Mouse (Mus musculus): ENCODE data around the gene Chrdl1. TPM values are rescaled to one million over a fixed set of nuclear protein-coding genes. Genes with fewer than 3 reads are reported as not detected.
A peak's percentile ranks its signal among the peaks of the same experiment; 100 is the strongest.

Gene Chrdl1
- polyA plus RNA-seq, 1 experiment = not detected

DNA sequence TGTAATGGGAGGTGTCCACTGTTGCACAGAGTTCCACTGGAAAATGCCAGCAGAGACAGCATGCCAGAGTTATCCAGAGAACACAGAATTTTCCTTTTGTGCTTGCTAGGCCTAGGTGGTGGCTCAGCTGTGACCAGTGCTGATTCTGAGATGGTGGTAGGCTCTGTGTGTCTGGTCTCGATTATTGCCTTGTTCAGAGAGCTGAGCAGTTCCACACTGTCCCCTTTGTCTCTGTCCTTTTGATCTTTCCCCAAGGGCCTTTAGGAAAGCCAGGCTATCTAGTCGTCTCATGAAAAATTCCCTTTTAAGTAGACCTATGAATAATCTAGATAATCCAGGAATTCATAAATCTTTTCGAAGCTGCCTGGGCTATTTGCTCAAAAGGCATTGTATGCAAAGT is 47.3 kb downstream of the Chrdl1 start:
- Histone ChIP-seq H3K79me3 (ENCODE audit: low read depth) (no peaks in the 10 kb centered on the region), H3K27me3 (ENCODE audit: control insufficient read depth, insufficient read depth, insufficient read length) (no peaks in the 10 kb centered on the region), H3K79me2 (ENCODE audit: control insufficient read depth, insufficient read depth) (no peaks in the 10 kb centered on the region), H3K4me3 (ENCODE audit: insufficient read depth, poor library complexity, severe bottlenecking) (no peak overlapping the region), H3ac (ENCODE audit: control insufficient read depth, insufficient read length, low read depth) (no peak overlapping the region), H3K36me3 (ENCODE audit: control insufficient read depth, insufficient read depth) (no peaks in the 10 kb centered on the region)
- TF ChIP-seq MYOD1 (IDR thresholded peaks at IDR 0.05; ENCODE audit: control insufficient read depth, insufficient read length, low read depth) (no peak), CEBPB (IDR thresholded peaks at IDR 0.05; ENCODE audit: low read depth) (no peak)

DNA sequence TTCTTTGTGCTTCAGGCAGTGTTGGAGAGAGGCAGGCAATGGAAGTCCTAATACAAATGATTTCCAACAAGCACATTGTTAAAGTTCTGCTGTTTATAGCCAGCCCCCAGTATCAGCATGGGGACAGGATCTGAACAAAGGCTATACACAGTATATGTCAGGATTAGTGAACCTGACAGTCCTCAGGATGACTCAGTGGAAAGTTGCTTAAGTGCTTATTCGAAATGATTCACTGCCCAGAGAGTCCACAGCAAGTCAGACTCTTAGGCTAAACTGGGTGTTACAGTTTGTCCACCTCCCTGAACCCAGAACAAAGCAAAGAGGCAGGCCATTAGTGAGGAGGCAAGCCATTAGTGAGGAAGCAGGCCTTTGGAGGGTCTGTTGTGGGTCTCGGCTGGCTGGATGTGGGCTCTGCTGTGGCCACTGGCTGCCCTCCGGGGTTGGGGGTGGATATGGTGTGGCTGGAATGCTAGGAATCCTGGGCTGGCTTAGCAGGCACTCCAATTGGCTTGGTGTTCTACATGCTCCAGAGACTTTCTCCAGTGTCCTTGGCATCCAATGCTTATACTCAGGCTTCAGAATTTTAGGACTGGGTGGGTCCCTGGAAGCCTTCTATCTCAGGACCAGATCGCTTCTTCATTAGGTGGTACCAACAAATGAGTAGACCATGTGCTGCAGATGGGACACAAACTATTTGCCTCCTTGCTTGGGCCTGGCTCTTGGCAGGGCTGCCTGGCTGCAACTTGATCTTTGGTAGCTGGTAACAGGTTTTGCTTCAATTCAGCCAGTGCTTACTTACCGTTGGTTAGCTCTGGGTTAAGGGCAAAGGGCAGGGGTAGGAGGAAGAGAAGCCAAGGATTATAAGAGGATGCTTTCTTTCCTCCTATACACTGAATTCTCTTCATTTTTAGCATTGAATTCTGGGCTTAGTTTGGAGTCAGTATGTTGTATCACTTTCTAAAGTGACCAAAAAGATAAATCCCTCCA is 49.3 kb downstream of the Chrdl1 start:
- no peaks in the 10 kb centered on the region for H3K27me3 ChIP-seq (ENCODE audit: control insufficient read depth, insufficient read depth, insufficient read length)
- no peak overlapping the region for H3ac ChIP-seq (ENCODE audit: control insufficient read depth, insufficient read length, low read depth)
- TF ChIP-seq MAX (IDR thresholded peaks at IDR 0.05) = no peak
- TF ChIP-seq FOSL1 (IDR thresholded peaks at IDR 0.05; ENCODE audit: insufficient read depth, low read length, poor library complexity, severe bottlenecking) = peak; percentile 24
- peak; percentile 87 for TF ChIP-seq CEBPB (IDR thresholded peaks at IDR 0.05; ENCODE audit: low read depth)
- no peaks in the 10 kb centered on the region for H3K36me3 ChIP-seq (ENCODE audit: control insufficient read depth, insufficient read depth)
- no peak overlapping the region for H3K4me3 ChIP-seq (ENCODE audit: insufficient read depth, poor library complexity, severe bottlenecking)
- no peaks in the 10 kb centered on the region for H3K79me2 ChIP-seq (ENCODE audit: control insufficient read depth, insufficient read depth)
- no peaks in the 10 kb centered on the region for H3K79me3 ChIP-seq (ENCODE audit: low read depth)

DNA sequence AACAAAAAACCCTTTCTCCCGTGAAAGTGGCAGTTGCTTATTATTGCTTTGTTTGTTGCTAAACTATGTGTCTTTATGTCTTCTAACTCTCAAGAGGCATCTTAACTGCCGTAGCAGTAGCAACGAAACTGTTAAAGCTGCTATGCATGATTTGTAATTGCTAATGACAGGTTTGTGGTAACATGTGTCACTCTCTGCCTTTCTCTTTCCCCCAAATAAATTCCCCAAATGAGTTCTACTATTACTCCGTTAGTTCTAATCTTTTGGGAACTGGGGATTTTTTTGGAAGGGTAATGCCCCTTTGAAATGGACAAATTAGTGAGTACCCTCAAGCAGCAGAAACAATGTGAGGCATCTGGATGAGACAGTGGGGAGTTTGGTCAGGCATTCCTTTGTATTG is 55.9 kb downstream of the Chrdl1 start:
- Histone ChIP-seq H3K79me2 (ENCODE audit: control insufficient read depth, insufficient read depth) (no peaks in the 10 kb centered on the region), H3ac (ENCODE audit: control insufficient read depth, insufficient read length, low read depth) (no peak overlapping the region), H3K79me3 (ENCODE audit: low read depth) (no peaks in the 10 kb centered on the region), H3K36me3 (ENCODE audit: control insufficient read depth, insufficient read depth) (no peaks in the 10 kb centered on the region), H3K27me3 (ENCODE audit: control insufficient read depth, insufficient read depth, insufficient read length) (no peaks in the 10 kb centered on the region), H3K4me3 (ENCODE audit: insufficient read depth, poor library complexity, severe bottlenecking) (no peak overlapping the region)
- TF ChIP-seq MYOD1 (IDR thresholded peaks at IDR 0.05; ENCODE audit: control insufficient read depth, insufficient read length, low read depth) (no peak), CTCF (IDR thresholded peaks at IDR 0.05; ENCODE audit: control insufficient read depth, insufficient read depth, insufficient read length) (no peak), USF1 (IDR thresholded peaks at IDR 0.05; ENCODE audit: low read depth) (no peak), MAX (IDR thresholded peaks at IDR 0.05) (no peak), MYOG (IDR thresholded peaks at IDR 0.05; ENCODE audit: control insufficient read depth, extremely low read depth, insufficient read length) (no peak), CEBPB (IDR thresholded peaks at IDR 0.05; ENCODE audit: low read depth) (no peak), FOSL1 (IDR thresholded peaks at IDR 0.05; ENCODE audit: insufficient read depth, low read length, poor library complexity, severe bottlenecking) (no peak)

DNA sequence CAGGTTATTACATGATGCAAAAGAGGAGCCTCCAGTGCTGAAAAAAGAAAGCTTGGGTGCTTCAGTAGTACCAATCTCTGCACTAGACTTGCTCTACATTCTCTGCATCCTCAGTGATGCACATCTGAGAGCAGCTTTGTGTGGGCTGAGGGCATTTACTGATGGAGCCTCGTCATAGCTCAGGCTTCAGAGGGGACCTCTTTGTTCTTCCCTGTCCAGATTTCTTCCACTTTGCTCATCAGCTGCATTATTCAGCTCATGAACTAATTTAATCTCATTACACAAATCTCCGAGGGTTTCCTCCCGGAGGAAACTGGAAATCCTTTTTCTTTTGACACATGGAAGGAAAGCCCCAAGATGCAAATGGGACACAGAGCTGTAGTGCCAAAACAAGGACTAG is 56.5 kb downstream of the Chrdl1 start:
- no peaks in the 10 kb centered on the region for H3K36me3 ChIP-seq (ENCODE audit: control insufficient read depth, insufficient read depth)
- no peak overlapping the region for H3ac ChIP-seq (ENCODE audit: control insufficient read depth, insufficient read length, low read depth)
- H3K79me3 ChIP-seq (ENCODE audit: low read depth) = no peaks in the 10 kb centered on the region
- TF ChIP-seq FOSL1 (IDR thresholded peaks at IDR 0.05; ENCODE audit: insufficient read depth, low read length, poor library complexity, severe bottlenecking) (no peak), MYOD1 (IDR thresholded peaks at IDR 0.05; ENCODE audit: control insufficient read depth, insufficient read length, low read depth) (no peak), USF1 (IDR thresholded peaks at IDR 0.05; ENCODE audit: low read depth) (no peak), CEBPB (IDR thresholded peaks at IDR 0.05; ENCODE audit: low read depth) (no peak), MAX (IDR thresholded peaks at IDR 0.05) (no peak), CTCF (IDR thresholded peaks at IDR 0.05; ENCODE audit: control insufficient read depth, insufficient read depth, insufficient read length) (no peak), MYOG (IDR thresholded peaks at IDR 0.05; ENCODE audit: control insufficient read depth, extremely low read depth, insufficient read length) (no peak)
- no peaks in the 10 kb centered on the region for H3K27me3 ChIP-seq (ENCODE audit: control insufficient read depth, insufficient read depth, insufficient read length)
- H3K4me3 ChIP-seq (ENCODE audit: insufficient read depth, poor library complexity, severe bottlenecking) = no peak overlapping the region
- H3K79me2 ChIP-seq (ENCODE audit: control insufficient read depth, insufficient read depth) = no peaks in the 10 kb centered on the region

GRCm38 (mm10) chrX:143336661-143337060 is 57.4 kb downstream of the Chrdl1 start:
- H3K27me3 ChIP-seq (ENCODE audit: control insufficient read depth, insufficient read depth, insufficient read length) = no peaks in the 10 kb centered on the region
- H3K79me3 ChIP-seq (ENCODE audit: low read depth) = no peaks in the 10 kb centered on the region
- no peak overlapping the region for H3K4me3 ChIP-seq (ENCODE audit: insufficient read depth, poor library complexity, severe bottlenecking)
- H3K36me3 ChIP-seq (ENCODE audit: control insufficient read depth, insufficient read depth) = no peaks in the 10 kb centered on the region
- no peak overlapping the region for H3ac ChIP-seq (ENCODE audit: control insufficient read depth, insufficient read length, low read depth)
- no peak for TF ChIP-seq FOSL1 (IDR thresholded peaks at IDR 0.05; ENCODE audit: insufficient read depth, low read length, poor library complexity, severe bottlenecking)
- TF ChIP-seq MYOG (IDR thresholded peaks at IDR 0.05; ENCODE audit: control insufficient read depth, extremely low read depth, insufficient read length) = no peak
- no peak for TF ChIP-seq MAX (IDR thresholded peaks at IDR 0.05)
- TF ChIP-seq CEBPB (IDR thresholded peaks at IDR 0.05; ENCODE audit: low read depth) = no peak
- no peak for TF ChIP-seq CTCF (IDR thresholded peaks at IDR 0.05; ENCODE audit: control insufficient read depth, insufficient read depth, insufficient read length)
- TF ChIP-seq MYOD1 (IDR thresholded peaks at IDR 0.05; ENCODE audit: control insufficient read depth, insufficient read length, low read depth) = no peak
- no peak for TF ChIP-seq USF1 (IDR thresholded peaks at IDR 0.05; ENCODE audit: low read depth)
- H3K79me2 ChIP-seq (ENCODE audit: control insufficient read depth, insufficient read depth) = no peaks in the 10 kb centered on the region

- no peaks in the 10 kb centered on the region for H3K36me3 ChIP-seq (ENCODE audit: control insufficient read depth, insufficient read depth)
- H3K27me3 ChIP-seq (ENCODE audit: control insufficient read depth, insufficient read depth, insufficient read length) = no peaks in the 10 kb centered on the region
- TF ChIP-seq MYOD1 (IDR thresholded peaks at IDR 0.05; ENCODE audit: control insufficient read depth, insufficient read length, low read depth) (no peak), FOSL1 (IDR thresholded peaks at IDR 0.05; ENCODE audit: insufficient read depth, low read length, poor library complexity, severe bottlenecking) (no peak), MAX (IDR thresholded peaks at IDR 0.05) (no peak), USF1 (IDR thresholded peaks at IDR 0.05; ENCODE audit: low read depth) (no peak), CEBPB (IDR thresholded peaks at IDR 0.05; ENCODE audit: low read depth) (no peak), MYOG (IDR thresholded peaks at IDR 0.05; ENCODE audit: control insufficient read depth, extremely low read depth, insufficient read length) (no peak), CTCF (IDR thresholded peaks at IDR 0.05; ENCODE audit: control insufficient read depth, insufficient read depth, insufficient read length) (no peak)
Measured at GRCm38 (mm10) chrX:143335846-143336245, 58.2 kb downstream of the Chrdl1 start.

More at GRCm38 (mm10) chrX:143335846-143336245, 58.2 kb downstream of the Chrdl1 start:
- Histone ChIP-seq H3K79me3 (ENCODE audit: low read depth) (no peaks in the 10 kb centered on the region), H3ac (ENCODE audit: control insufficient read depth, insufficient read length, low read depth) (no peak overlapping the region), H3K79me2 (ENCODE audit: control insufficient read depth, insufficient read depth) (no peaks in the 10 kb centered on the region), H3K4me3 (ENCODE audit: insufficient read depth, poor library complexity, severe bottlenecking) (no peak overlapping the region)
